Mouse (Mus musculus): Measurements from ENCODE around the gene Ddhd1. TPM values are rescaled to one million over a fixed set of nuclear protein-coding genes. Genes with fewer than 3 reads are reported as not detected.

Gene Ddhd1
- polyA plus RNA-seq, 1 experiment from 2014 or later, result 5.4 TPM

GRCm38 (mm10) chr14:45565216-45566065 lies 92.5 kb downstream of the Ddhd1 start:
- no peak for TF ChIP-seq CTCF (IDR thresholded peaks at IDR 0.05; ENCODE audit: low read depth)
- Histone ChIP-seq H3K9ac (ENCODE audit: low read depth, low read length) (peak overlapping the region; percentile 43), H3K4me1 (replicated peaks; ENCODE audit: insufficient read depth, low read length) (peaks cover 5% of the 10 kb centered on the region; the same call in 1 of the 2 replicates), H3K9me3 (replicated peaks; ENCODE audit: low read length) (no peaks in the 10 kb centered on the region), H3K36me3 (ENCODE audit: insufficient read depth, low read length) (no peaks in the 10 kb centered on the region), H3K4me3 (replicated peaks; ENCODE audit: low read depth, low read length) (peak overlapping the region; percentile 14; the same call in 1 of the 2 replicates), H3K27me3 (ENCODE audit: insufficient read depth, low read length) (no peaks in the 10 kb centered on the region), H3K4me2 (ENCODE audit: low read length) (peak overlapping the region; percentile 61), H3K27ac (peak overlapping the region; percentile 42; the same call in 1 of the 2 replicates)
- DNase-seq (ENCODE audit: low spot score) (peak; percentile 67), ATAC-seq (replicated peaks; ENCODE audit: low FRiP score, low read depth) (no peak; the same call in 1 of the 2 replicates)
- 7% methylated on average over 20 of the region's 20 CpGs for WGBS

- no peak for DNase-seq (ENCODE audit: low spot score)
- WGBS, result 100% methylated on average over 1 of the region's 1 CpGs
- Histone ChIP-seq H3K4me1 (replicated peaks; ENCODE audit: insufficient read depth, low read length) (peaks cover 5% of the 10 kb centered on the region; the same call in 1 of the 2 replicates), H3K9me3 (replicated peaks; ENCODE audit: low read length) (no peaks in the 10 kb centered on the region), H3K27me3 (ENCODE audit: insufficient read depth, low read length) (no peaks in the 10 kb centered on the region), H3K27ac (no peak overlapping the region), H3K4me2 (ENCODE audit: low read length) (no peak overlapping the region), H3K9ac (ENCODE audit: low read depth, low read length) (no peak overlapping the region), H3K36me3 (ENCODE audit: insufficient read depth, low read length) (no peaks in the 10 kb centered on the region), H3K4me3 (replicated peaks; ENCODE audit: low read depth, low read length) (no peak overlapping the region)
- TF ChIP-seq CTCF (IDR thresholded peaks at IDR 0.05; ENCODE audit: low read depth), result no peak
- ATAC-seq (replicated peaks; ENCODE audit: low FRiP score, low read depth), result no peak
These were observed 94.4 kb downstream of the Ddhd1 start for GRCm38 (mm10) chr14:45563577-45563976.

- no peak overlapping the region for H3K27ac ChIP-seq
- H3K4me1 ChIP-seq (replicated peaks; ENCODE audit: insufficient read depth, low read length), result peaks cover 5% of the 10 kb centered on the region; the same call in 1 of the 2 replicates
- DNase-seq (ENCODE audit: low spot score) (no peak), ATAC-seq (replicated peaks; ENCODE audit: low FRiP score, low read depth) (no peak)
- H3K36me3 ChIP-seq (ENCODE audit: insufficient read depth, low read length), result no peaks in the 10 kb centered on the region
- no peak overlapping the region for H3K4me2 ChIP-seq (ENCODE audit: low read length)
- H3K9ac ChIP-seq (ENCODE audit: low read depth, low read length), result no peak overlapping the region
- TF ChIP-seq CTCF (IDR thresholded peaks at IDR 0.05; ENCODE audit: low read depth), result no peak
- H3K9me3 ChIP-seq (replicated peaks; ENCODE audit: low read length), result no peaks in the 10 kb centered on the region
- no peaks in the 10 kb centered on the region for H3K27me3 ChIP-seq (ENCODE audit: insufficient read depth, low read length)
- 55% methylated on average over 6 of the region's 6 CpGs for WGBS
- H3K4me3 ChIP-seq (replicated peaks; ENCODE audit: low read depth, low read length), result no peak overlapping the region
These were observed 96.3 kb downstream of the Ddhd1 start for GRCm38 (mm10) chr14:45561681-45562080.

GRCm38 (mm10) chr14:45559018-45559417 lies 98.9 kb downstream of the Ddhd1 start:
- Histone ChIP-seq H3K4me1 (replicated peaks; ENCODE audit: insufficient read depth, low read length) (no peaks in the 10 kb centered on the region), H3K4me3 (replicated peaks; ENCODE audit: low read depth, low read length) (no peak overlapping the region), H3K4me2 (ENCODE audit: low read length) (no peak overlapping the region), H3K27me3 (ENCODE audit: insufficient read depth, low read length) (no peaks in the 10 kb centered on the region), H3K9me3 (replicated peaks; ENCODE audit: low read length) (no peaks in the 10 kb centered on the region), H3K27ac (no peak overlapping the region), H3K9ac (ENCODE audit: low read depth, low read length) (no peak overlapping the region), H3K36me3 (ENCODE audit: insufficient read depth, low read length) (no peaks in the 10 kb centered on the region)
- TF ChIP-seq CTCF (IDR thresholded peaks at IDR 0.05; ENCODE audit: low read depth), result no peak
- 97% methylated on average over 1 of the region's 1 CpGs for WGBS
- DNase-seq (ENCODE audit: low spot score) (no peak), ATAC-seq (replicated peaks; ENCODE audit: low FRiP score, low read depth) (no peak)

- no peak overlapping the region for H3K27ac ChIP-seq
- no peaks in the 10 kb centered on the region for H3K36me3 ChIP-seq (ENCODE audit: insufficient read depth, low read length)
- DNase-seq (ENCODE audit: low spot score) (no peak), ATAC-seq (replicated peaks; ENCODE audit: low FRiP score, low read depth) (no peak)
- TF ChIP-seq CTCF (IDR thresholded peaks at IDR 0.05; ENCODE audit: low read depth), result no peak
- no peak overlapping the region for H3K4me3 ChIP-seq (replicated peaks; ENCODE audit: low read depth, low read length)
- H3K4me2 ChIP-seq (ENCODE audit: low read length), result no peak overlapping the region
- H3K9me3 ChIP-seq (replicated peaks; ENCODE audit: low read length), result no peaks in the 10 kb centered on the region
- no peaks in the 10 kb centered on the region for H3K27me3 ChIP-seq (ENCODE audit: insufficient read depth, low read length)
- 79% methylated on average over 6 of the region's 6 CpGs for WGBS
- H3K9ac ChIP-seq (ENCODE audit: low read depth, low read length), result no peak overlapping the region
- H3K4me1 ChIP-seq (replicated peaks; ENCODE audit: insufficient read depth, low read length), result no peaks in the 10 kb centered on the region
These were observed 103.6 kb downstream of the Ddhd1 start for GRCm38 (mm10) chr14:45554336-45554735.

- no peak for TF ChIP-seq CTCF (IDR thresholded peaks at IDR 0.05; ENCODE audit: low read depth)
- no peak overlapping the region for H3K4me2 ChIP-seq (ENCODE audit: low read length)
- WGBS, result 67% methylated on average over 2 of the region's 2 CpGs
- no peaks in the 10 kb centered on the region for H3K4me1 ChIP-seq (replicated peaks; ENCODE audit: insufficient read depth, low read length)
- no peak overlapping the region for H3K4me3 ChIP-seq (replicated peaks; ENCODE audit: low read depth, low read length)
- no peaks in the 10 kb centered on the region for H3K36me3 ChIP-seq (ENCODE audit: insufficient read depth, low read length)
- DNase-seq (ENCODE audit: low spot score) (no peak), ATAC-seq (replicated peaks; ENCODE audit: low FRiP score, low read depth) (no peak)
- H3K27me3 ChIP-seq (ENCODE audit: insufficient read depth, low read length), result no peaks in the 10 kb centered on the region
- no peaks in the 10 kb centered on the region for H3K9me3 ChIP-seq (replicated peaks; ENCODE audit: low read length)
- no peak overlapping the region for H3K9ac ChIP-seq (ENCODE audit: low read depth, low read length)
- H3K27ac ChIP-seq, result no peak overlapping the region
These were observed 104.1 kb downstream of the Ddhd1 start for GRCm38 (mm10) chr14:45553854-45554253.
